Mouse (Mus musculus) stomach, postnatal 0 days (tissue): ENCODE results near the gene Prelid1.

Source experiments
- CTCF ChIP-seq: IDR thresholded peaks from 2 replicates; pipeline ENCODE4 v1.5.1; 2016; ENCODE audit warnings: antibody characterized with exemption, low read depth, mild to moderate bottlenecking, moderate library complexity
- EP300 ChIP-seq: optimal IDR thresholded peaks from 2 replicates; pipeline ENCODE3; 2016; ENCODE audit warnings: antibody characterized with exemption

DNA sequence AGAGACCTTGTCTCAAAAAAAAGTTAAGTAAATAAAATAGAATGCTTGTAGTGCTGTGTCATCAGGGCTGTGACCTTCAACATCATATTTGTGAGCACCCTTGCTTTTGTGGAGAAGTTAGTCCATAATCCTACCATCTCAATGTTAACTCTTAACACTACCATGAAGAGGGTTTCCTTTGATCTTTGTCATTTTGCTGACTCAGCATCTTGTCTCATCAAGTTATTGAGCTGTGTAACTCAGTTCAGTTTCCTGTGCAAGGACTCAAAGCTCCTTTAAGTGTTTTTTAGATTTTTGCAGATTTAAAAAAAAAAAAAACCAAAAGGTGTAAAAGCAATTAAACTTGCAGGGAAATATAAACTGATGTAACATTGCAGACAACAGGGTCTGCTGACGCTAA, 23.5 kb upstream of the Prelid1 start:
- TF ChIP-seq CTCF (no peak), EP300 (no peak)
